Mouse (Mus musculus): ENCODE data around the gene Fut8.
"Not testable (repeated sequence)": the region's sequence is repeated elsewhere in the genome, so short reads cannot be mapped to it uniquely, and the experiment has no call there.

Gene Fut8

DNA sequence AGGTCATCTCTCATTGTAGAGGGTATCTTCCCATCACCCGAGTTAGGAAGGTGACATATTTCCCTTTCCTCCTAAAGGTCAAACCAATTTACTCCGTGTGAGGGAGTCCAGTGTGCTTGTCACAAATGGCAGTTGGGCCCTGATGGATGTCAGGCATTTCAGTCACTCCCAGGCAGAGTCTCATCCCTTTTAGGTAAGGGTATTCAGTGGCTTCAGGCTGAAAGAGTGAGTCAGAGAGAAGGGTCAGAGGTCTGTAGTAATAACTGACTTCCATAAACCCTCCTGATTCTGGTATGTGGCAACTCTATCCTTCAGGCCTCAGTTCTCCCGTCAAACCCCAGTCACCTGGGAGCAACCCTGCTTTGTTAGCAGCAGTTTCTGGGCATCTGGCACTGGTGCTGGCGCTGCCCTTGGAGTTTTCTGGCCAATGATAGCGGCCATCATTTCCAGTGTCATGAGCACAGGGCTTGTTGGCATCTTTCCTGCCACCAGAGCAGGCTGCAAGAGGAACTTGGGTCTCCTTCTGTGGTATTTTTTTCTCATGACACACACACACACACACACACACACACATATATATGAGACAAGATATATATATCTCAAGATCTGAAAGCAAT, 262.6 kb downstream of the Fut8 start:
- DNase-seq (ENCODE audit: low spot score), result no peak

DNA sequence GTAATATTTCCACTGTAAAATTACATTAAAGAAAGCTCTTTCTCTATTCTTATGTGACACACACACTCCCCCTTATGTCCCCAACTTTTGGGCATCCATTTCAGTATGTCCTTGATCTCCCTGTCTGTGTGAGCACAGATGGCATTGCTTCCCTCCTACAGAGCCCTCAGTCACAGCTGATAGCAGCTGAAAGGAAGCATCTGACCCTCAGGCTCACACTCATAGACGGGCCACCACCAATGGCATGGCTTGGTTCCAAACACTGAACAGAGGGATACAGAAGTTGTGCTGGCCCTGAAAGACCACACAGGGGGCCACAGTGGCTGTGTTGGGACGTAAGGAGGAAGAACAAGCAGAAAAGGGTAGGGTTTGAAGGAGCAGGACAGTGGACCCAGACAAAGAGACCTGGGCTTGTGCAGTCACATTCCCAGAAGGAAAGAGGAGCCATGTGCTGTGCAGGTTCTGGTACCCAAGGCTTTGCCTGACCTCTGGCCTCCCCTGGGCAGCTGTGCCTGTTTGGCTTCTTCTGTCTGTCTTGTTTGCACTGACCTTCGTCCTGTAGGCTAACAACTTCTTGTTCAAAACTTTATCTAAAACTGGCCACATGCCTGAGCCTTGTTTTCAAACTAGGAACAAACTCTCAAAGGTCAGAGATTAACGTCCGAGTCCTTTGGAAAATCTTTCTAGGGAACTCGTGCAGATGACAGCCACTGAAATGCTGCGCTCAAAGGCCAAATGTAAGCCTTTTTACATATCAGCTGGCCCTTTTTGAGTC, 263.7 kb downstream of the Fut8 start:
- DNase-seq (ENCODE audit: low spot score), result no peak

DNA sequence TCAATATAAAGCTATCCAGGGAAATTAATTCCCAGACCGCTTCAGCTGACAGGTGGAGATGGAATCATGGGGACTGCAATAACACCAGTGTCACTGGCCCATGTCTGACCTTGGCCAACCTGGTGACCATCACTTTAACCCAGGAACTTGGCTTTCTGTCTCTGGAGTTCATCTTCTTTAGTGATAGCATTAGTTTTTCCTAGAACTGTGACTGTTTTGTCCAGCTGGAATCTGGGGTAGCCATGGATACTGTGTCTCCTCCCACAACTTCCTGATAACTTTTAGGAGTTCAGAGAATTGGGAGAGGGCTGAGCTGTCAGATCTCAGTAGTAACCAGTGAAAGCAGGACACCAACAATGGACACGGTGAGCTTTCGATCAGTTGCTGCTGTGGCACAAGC, 264.3 kb downstream of the Fut8 start:
- DNase-seq (ENCODE audit: low spot score), result no peak

DNA sequence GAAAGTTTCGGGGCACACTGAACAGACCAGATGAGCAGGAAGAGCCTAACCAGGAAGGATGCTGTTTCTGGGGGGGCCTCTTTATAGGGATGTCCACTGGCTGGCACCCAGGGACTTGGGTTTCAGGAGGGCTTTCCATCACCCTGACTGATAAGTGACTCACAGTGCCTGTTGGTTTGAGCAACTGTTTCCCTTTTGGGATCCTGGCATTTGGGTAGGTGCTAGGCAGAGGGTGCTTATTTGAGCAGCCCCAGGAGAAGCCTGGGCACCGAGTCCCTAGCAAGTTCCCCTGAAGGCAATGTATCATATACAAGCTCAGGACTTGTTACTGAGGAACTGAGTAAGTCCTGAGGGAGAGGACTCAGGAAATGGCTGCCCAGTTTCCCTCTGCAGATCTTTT, 267.5 kb downstream of the Fut8 start:
- DNase-seq (ENCODE audit: low spot score), result no peak

DNA sequence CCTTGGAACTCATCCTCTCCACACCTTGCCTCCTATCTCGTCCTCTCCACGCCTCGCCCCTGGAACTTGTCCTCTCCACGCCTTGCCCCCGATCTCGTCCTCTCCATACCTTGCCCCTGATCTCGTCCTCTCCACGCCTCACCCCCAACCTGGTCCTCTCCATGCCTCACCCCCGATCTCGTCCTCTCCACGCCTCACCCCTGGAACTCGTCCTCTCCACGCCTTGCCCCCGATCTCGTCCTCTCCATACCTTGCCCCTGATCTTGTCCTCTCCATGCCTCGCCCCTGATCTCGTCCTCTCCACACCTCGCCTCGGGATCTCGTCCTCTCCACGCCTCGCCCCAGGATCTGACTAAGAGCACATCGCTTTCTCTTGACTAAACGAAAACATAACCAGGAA, 269.8 kb downstream of the Fut8 start:
- no peak for DNase-seq (ENCODE audit: low spot score)

DNA sequence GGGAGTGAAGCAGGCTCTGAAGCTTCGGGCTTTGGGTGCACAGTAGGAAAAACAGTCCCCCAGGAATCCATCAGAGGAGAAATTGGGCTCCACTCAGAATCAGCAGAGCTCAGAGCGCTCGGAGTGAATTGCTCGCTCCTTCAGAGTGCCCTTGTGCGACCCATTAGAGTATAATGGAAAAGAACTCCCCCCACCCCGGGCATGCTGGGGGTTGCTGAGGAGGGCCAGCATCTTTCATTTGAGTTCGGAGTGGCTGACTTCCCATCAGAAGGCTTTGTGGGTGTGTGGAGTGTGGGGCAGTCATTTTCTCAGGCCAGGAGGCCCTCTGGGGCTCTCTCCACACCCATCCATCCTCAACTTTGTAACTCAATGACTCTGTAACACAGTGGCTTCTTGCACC, 272.8 kb downstream of the Fut8 start:
- no peak for DNase-seq (ENCODE audit: low spot score)

DNA sequence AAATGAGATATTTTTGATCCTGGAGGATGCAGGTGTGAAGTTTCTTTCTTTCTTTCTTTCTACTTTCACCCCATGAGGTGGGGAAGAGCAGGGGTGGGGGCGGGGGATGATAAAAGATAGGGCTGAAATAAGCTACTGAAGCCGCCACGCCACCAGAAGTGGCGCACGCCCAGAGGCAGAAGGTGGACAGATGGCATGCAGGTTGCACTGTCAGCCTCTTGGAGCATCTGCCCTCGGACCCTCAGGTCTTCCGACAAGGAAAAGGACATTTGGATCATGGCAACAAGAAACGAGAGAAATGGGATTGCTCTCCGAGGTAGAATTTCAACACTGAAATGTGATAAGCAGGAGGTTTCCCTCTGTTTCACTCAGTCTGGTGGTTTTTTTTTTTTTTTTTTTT, 273.3 kb downstream of the Fut8 start:
- no peak for DNase-seq (ENCODE audit: low spot score)

DNA sequence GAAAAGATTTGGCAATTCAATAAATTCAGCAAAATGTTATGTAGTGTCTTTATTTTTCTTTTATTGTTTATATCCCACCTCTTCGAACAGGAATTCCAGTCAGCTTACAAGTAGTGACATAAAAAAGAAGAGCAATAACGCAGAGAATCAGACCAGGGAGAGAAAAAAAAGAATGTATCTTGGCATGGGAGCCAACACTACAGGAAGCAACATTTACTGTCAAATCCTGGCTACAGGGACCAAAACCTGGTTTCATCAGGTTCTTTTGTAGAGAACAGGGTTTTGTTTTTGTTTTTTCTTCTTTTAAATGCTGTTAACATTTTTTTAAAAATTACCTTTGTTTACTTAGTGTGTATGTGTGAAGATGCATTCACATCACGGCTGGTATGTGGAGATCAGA, 273.7 kb downstream of the Fut8 start:
- no peak for DNase-seq (ENCODE audit: low spot score)

DNA sequence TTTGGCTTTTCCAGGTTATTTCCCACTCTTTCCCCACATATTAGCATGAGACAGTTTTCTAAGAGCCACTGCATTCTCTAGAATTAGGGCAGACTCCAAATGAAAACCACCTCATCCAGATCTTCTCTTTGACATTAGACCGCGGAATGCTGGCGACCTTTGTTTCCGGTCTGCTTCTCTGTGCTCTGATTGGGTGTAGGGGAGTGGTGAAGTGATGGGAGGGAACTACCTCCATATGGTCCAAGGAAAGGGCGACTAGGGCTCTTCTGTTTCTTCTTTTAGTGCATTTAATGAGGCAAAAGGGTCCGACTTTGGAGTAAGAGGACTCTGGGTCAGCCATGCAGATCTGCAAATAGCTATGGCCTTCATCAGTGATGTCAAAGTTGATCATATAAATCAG, 278.9 kb downstream of the Fut8 start:
- DNase-seq (ENCODE audit: low spot score), result no peak

DNA sequence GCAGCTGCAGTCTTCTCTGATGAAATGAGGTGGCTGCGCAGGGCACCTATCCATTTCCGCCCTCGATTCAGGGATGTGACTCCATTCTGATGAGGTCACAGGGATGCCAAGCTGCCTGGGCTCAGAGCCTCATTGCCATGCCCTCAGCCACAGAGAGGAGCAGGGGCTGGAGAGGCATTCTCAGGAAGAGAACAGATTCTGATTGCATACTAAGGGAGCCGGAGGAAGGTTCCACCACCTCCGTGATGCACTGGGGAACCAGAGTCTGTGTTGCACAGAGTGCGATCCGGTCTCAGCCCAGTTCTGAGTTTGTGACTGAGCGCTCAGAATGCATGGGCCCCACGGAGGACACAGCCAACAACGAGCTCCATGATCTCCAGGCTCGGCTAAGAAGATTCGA, 279.8 kb downstream of the Fut8 start:
- no peak for DNase-seq (ENCODE audit: low spot score)

DNA sequence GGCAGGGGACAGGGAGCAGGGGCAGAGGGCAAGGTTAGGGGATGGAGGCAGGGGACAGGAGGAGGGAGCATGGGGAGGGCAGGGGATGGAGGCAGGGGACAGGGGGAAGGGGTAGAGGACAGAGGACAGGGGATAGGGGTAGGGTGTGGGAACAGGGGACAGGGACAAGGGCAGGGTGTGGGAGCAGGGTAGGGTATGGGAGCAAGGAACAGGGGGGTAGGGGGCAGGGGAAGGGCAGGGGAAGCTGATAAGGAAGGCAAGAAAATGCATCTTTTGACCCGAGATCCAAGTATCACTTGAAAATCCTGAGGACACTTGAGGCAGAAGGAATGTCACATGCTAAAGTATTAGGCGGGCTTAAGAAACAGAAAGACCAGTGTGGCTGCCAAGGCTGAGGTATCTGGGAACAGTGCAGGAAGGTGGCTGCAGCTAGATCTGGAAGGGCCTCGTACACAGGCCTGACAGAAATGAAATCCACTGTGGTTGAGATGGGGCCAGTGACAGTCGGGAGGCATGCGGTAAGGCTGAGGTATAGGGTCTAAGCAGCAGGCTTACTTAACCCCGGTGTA, 281.7 kb downstream of the Fut8 start:
- no peak for DNase-seq (ENCODE audit: low spot score)

DNA sequence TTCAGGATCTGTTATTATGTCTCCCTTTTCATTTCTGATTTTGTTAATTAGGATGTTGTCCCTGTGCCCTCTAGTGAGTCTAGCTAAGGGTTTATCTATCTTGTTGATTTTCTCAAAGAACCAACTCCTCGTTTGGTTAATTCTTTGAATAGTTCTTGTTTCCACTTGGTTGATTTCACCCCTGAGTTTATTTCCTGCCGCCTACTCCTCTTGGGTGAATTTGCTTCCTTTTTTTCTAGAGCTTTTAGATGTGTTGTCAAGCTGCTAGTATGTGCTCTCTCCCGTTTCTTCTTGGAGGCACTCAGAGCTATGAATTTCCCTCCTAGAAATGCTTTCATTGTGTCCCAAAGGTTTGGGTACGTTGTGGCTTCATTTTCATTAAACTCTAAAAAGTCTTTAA, 286.1 kb downstream of the Fut8 start:
- DNase-seq (ENCODE audit: low spot score), result not testable (repeated sequence)

All from urinary bladder, postnatal 25 days (tissue).